Mouse (Mus musculus) layer of hippocampus, adult 8-10 months (tissue): ENCODE results near the gene Art4. TPM values are rescaled to one million over a fixed set of nuclear protein-coding genes. Genes with fewer than 3 reads are reported as not detected.
"Not testable (repeated sequence)": the region's sequence is repeated elsewhere in the genome, so short reads cannot be mapped to it uniquely, and the experiment has no call there.

Source experiments
- DNase-seq, 2 experiments: peaks; one replicate each; pipeline ENCODE4 v3.0.0; 2022; ENCODE audit warnings: low spot score in 2 of 2
- total RNA-seq, 4 experiments: library from RNA; stranded (reverse); gene quantifications; 2 replicates each; pipeline ENCODE4 v1.2.4; 2022

Gene Art4
- under 1 TPM in 1 of 4 experiments, not detected in 3; 0.13 TPM for total RNA-seq

DNA sequence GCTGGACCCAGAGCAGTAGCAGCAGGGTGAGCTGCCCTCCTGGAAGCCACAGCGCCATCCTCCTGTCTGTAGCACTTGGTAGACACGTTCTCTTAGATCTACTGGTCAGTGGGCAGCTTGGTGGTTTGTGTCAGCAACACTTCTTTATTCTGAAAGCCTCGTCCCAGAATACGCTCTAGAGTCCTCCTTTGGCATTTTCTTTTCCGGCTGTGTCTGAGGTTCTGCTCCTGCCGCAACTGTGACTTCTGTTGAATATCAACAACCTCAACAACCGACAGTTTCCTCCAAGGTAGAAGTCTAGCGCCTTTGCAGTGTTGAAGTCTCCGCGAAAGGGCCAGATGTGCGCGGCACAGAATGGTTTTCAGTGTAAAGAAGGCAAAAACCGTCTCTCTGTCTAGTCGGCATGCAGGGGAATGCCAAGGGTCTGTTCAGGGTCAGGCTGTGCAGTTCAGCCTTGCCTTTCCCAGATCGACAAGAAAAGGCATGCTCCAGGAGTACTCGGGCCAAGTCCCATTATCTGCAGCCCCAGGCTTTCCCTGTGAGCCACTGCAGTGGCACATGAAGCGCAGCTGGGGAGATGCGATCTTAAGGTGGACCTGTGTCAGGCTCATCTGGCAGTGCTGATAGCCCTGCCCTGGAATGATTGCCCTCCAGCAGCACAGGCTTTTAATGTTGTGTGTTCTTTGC is at the start of gene Art4:
Gene Art4 (minus strand): TSS at position 548 of the 687 bp plus-strand sequence.
- DNase-seq = no peak

GRCm38 (mm10) chr6:136906937-136907293 is 49.4 kb upstream of the Art4 start:
- no peak for DNase-seq

DNA sequence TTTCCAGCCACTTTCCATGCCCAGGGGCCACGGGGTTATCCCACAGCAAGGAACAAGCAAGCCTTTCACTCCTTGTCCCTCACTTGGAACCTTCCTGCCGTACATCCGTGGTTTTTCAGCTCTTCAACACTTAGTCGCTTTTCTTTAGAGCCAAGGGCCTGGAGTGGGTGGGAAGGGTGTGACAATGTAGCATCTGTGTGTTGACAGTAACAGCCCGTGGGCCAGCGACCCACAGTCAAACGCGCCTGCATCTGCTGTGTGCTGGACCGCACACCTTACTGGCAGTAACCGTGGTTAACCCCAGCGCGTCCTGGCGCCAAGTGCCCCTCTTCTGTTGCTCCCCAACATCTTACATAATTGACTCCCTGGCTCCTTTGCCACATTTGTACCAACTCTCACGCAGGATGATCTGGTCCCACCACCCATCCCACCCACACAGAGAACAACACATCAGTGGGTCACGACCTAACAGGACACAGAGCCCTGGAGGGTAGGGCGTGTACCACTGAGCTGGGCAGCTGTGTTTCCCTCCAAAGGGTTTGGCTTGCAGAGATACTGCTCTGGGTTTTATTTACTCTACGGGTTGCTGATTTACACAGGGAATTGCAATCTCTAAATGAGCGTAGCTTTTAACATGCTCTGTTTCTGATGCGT is 48.9 kb upstream of the Art4 start:
- DNase-seq = no peak

DNA sequence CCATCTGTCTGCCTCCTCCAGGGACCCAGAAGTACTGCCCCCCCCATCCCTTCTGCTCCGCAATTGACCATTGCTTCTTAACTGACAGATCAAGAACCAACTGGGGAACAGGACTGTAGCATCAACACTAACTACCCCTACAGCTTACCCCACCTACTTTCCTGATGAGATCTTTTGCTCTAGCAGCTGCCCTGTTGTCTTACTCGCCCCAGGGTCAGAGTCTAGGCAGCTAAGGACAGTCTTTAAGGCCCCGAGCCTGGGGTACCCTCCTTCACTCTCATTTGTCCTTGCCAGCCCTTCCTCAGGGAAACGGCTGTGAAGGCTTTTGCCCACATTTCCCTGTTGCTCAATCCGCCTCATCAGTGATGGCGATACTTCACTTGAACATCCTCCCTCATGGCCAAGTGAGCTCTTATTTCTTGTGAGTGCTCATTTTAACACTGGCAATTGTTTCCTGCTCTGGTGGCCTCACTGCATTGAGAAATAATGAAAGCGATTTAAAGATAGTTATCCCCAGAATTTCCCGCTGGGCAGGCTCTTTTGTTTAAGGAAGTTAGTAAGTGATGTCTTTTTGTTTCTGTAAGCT is 46.4 kb upstream of the Art4 start:
- DNase-seq = no peak

- no peak for DNase-seq
Measured at GRCm38 (mm10) chr6:136902527-136902926, 45.0 kb upstream of the Art4 start.

DNA sequence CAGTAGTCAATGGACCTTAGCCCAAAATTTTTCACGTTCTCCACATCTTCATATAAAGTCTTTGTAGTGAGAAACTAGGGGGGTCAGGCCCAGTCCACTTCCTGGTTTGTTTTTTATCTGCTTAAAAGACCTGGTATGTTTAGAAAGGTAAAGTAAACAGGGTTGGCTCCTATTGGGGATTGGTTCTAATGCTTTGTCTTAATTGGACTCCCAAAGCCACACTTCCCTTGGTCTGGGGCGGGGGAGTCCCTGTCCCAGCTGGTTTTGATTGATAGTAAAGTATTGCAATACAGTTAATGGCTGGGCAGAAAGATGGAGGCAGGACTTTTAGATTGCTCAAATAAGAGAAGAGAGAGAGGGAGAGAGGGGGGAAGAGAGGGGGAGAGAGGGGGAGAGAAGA is 43.5 kb upstream of the Art4 start:
- DNase-seq = no peak

DNA sequence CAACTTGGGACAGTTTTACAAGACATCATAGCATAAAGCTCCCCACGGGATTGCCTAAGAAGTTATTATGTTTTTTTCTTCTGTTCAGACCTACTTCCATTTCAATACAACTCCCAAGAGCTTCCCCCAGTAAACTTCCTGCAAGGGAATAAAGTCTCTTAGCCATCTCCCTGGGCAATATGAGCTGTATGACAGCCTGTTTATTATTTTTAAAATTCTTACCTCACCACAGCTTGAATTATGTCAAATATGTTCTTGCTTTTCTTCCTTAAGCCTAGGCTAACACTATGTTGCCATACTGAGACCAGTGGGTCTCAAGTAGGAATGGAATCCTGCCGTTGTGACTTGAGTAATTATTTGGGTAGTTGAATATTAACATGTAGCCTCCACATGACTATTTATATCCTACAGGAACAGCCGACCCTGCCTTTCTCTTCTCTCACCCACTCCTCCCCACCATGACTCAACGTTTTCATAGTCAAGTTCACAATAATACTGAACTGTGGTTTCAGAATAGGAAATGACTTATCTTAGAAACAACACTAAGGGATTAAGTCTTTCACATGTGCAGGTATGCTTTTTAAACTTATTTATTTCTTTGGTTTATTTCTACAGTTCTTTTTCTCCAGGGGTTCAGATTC is 43.0 kb upstream of the Art4 start:
- DNase-seq = no peak

DNA sequence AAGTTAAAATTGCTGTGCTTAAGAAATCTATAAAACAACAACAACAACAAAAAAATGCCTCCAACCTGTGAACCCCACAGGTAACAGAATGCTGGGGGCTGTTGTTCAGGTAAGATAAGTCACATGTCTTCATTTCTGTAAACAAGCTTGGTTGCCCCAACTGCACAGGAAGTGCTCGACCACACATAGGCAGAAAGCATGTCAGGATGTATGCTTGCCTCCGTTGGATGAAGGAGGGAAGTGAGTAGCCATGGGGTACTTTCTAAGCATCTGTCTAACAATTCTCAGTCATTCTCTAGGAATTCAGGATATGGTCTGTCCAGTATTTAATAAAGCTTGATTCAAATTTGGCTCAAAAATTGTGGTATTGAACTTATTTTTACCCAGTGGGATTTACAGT is 41.4 kb upstream of the Art4 start:
- DNase-seq = no peak

DNA sequence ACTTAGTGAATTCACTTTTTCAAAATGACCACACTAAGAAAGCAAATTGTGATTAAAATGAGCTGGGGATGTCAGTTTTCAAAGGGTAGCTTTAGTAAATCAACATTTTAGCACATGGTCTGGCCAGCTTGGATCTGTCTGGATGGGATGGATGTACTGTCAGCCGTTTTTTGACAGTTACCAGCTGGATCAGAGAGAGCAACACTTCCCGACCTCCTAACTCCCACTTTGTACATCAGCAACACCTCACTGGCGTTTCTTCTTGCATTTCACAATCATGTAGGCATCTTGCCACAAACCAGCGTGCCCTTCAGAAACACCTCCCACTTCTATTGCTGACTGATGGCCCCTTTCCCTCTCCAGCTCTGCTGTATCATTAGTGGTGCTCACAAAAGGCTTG is 40.7 kb upstream of the Art4 start:
- no peak for DNase-seq

DNA sequence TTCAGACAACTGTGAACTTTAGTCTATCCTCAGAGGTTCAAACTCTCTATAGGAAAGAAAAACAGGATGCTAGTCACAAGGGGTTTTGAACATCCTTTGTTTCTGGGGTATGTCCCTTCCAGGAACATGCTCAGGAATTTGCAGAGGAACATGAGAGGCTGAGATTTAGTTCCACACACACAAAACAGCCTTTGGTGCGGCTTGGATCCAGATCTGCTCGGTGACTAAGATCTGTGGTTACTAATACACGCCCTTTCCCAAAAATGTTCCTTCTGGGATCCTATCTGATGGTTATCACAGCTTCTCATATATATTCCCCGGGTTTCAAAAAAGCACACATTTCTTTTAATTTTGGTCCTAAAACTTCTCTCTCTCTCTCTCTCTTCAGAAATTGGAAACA is 40.3 kb upstream of the Art4 start:
- no peak for DNase-seq

- DNase-seq = no peak
Measured at GRCm38 (mm10) chr6:136894532-136895339, 37.2 kb upstream of the Art4 start.

DNA sequence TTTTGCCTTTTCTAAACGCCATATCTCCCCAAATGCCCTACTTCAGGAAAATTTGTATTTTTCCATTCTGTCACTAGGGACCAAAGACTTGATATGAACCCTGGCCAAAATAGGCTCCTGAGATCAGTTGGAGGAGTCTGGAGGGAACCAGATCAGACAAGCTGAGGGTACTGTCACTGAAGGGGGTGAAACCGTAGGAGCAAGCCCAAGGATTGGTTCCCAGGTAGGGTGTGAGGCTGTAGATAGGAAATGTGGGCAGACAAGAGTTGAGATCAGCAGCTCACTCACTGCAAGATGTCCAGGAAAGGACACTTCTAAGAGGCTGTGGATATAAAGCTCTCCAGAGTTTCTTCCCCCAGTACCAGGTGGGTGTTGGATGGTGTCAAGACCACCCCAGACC is 34.5 kb upstream of the Art4 start:
- DNase-seq = no peak

DNA sequence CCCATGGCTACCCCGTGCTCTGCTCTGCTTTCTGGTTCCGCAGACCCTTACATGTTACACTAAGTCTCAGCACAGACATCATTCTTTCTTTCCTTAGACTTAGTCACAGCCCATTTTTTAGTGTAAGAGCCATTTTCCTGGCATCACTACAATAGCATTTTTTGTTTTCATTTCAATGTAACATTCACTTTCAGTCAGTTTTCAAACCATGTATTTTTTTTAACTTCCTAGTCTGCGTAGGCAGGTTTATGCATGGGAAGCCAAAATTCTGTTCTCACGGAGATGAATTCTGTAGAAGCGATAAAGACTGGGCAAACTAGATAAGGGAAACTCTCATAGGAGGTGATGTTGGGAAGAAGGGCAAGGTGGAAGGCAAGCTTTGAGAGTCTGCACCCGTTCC is 32.0 kb upstream of the Art4 start:
- no peak for DNase-seq

GRCm38 (mm10) chr6:136889067-136889466 is 31.5 kb upstream of the Art4 start:
- no peak for DNase-seq

DNA sequence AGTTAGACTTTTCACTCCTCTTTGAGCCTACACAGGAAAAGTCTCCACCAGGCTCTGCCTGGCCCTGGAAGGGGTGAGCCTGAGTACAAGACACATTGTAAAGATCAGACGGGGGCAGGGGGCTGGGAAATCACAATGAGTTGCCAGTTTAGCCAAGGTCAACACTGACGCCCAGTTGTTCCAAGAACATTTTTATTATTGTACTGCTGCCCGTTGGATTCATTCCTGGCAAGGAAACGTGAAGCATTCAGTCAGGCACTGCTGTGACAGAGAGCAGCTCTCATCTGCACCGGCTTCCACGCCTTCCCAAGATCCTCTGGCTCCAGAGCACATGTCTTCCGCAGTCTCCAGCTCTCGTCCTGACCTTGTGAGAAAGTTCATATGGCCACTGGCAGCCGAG is 30.3 kb upstream of the Art4 start:
- DNase-seq = no peak

- DNase-seq = not testable (repeated sequence)
Measured at GRCm38 (mm10) chr6:136884766-136885165, 27.2 kb upstream of the Art4 start.

- DNase-seq = no peak
Measured at GRCm38 (mm10) chr6:136883961-136884360, 26.4 kb upstream of the Art4 start.

GRCm38 (mm10) chr6:136883431-136883915 is 25.9 kb upstream of the Art4 start:
- DNase-seq = no peak

DNA sequence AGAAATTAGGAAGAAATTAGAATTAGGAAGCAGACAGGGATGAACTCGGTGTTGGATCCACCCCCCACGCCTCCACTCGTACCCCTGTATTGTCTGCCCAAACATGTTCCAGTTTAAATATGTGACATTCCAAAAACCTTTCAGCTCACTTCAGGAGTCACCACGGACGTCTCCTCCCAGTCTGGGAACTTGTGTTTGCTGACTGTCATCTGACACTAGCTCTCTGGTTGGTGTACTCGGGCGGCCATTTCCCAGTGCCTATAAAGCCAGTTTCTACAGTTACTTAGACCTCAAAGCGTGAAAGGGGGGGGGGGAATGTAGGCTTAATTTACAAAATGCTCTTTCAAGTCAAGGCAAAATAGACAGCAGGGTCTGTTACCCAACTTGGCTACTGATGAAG is 24.1 kb upstream of the Art4 start:
- DNase-seq = no peak

GRCm38 (mm10) chr6:136875670-136876069 is 18.1 kb upstream of the Art4 start, which contains the start of gene Mgp:
TSS of gene Mgp (minus strand) at chr6:136875823.
- DNase-seq = peak in 1 of 2 experiments; percentile 32

GRCm38 (mm10) chr6:136874599-136874998 is 17.1 kb upstream of the Art4 start:
- DNase-seq = no peak
